Mouse (Mus musculus) left cerebral cortex, postnatal 4 days (tissue): ENCODE results near the gene Spata20. TPM values are rescaled to one million over a fixed set of nuclear protein-coding genes. Genes with fewer than 3 reads are reported as not detected.

ENCODE experiments used
- DNase-seq: peaks from one replicate; pipeline ENCODE4 v3.0.0-alpha.2; 2022
- intact Hi-C: fragments of 180-260 bp; cut with DNase I; formaldehyde crosslinking; loops from one replicate; pipeline ENCODE4 v1.15.1; 2025
- total RNA-seq, 2 experiments: library from RNA; stranded (reverse); gene quantifications; 2 replicates each; pipeline ENCODE4 v1.2.3; 2021

The Spata20 gene
- total RNA-seq, 2 experiments from 2014 or later = 2.0 to 2.4 TPM

GRCm38 (mm10) chr11:94456347-94456746 lies 29.6 kb downstream of the Spata20 start:
- DNase-seq = no peak
- intact Hi-C loops = no loop called here

- peak; percentile 54 for DNase-seq
- intact Hi-C loops = no loop called here
Measured at GRCm38 (mm10) chr11:94455161-94455820, 30.7 kb downstream of the Spata20 start.

- DNase-seq = peak; percentile 48
- intact Hi-C loops = no loop called here
Measured at GRCm38 (mm10) chr11:94454756-94455155, 31.2 kb downstream of the Spata20 start.

GRCm38 (mm10) chr11:94451091-94451773 lies 34.7 kb downstream of the Spata20 start:
- no peak for DNase-seq
- intact Hi-C loops = no loop called here

GRCm38 (mm10) chr11:94449886-94450285 lies 36.1 kb downstream of the Spata20 start:
- intact Hi-C loops = no loop called here
- no peak for DNase-seq

- intact Hi-C loops = no loop called here
- DNase-seq = no peak
Measured at GRCm38 (mm10) chr11:94449239-94449638, 36.7 kb downstream of the Spata20 start.

GRCm38 (mm10) chr11:94447017-94447416 lies 39.0 kb downstream of the Spata20 start:
- DNase-seq = no peak
- intact Hi-C loops = no loop called here

GRCm38 (mm10) chr11:94445300-94445699 lies 40.7 kb downstream of the Spata20 start:
- intact Hi-C loops = no loop called here
- no peak for DNase-seq

GRCm38 (mm10) chr11:94444829-94445228 lies 41.1 kb downstream of the Spata20 start:
- intact Hi-C loops = no loop called here

GRCm38 (mm10) chr11:94441752-94442151 lies 44.2 kb downstream of the Spata20 start:
- intact Hi-C loops = no loop called here
- DNase-seq = no peak

More at GRCm38 (mm10) chr11:94444829-94445228, 41.1 kb downstream of the Spata20 start:
- DNase-seq = no peak

- intact Hi-C loops = no loop called here
- no peak for DNase-seq
Measured at GRCm38 (mm10) chr11:94441122-94441521, 44.9 kb downstream of the Spata20 start.

- no peak for DNase-seq
- intact Hi-C loops = no loop called here
Measured at GRCm38 (mm10) chr11:94440421-94440820, 45.6 kb downstream of the Spata20 start.

GRCm38 (mm10) chr11:94429011-94429651 lies 56.8 kb downstream of the Spata20 start:
- intact Hi-C loops = no loop called here
- DNase-seq = no peak

Other genes starting within 250 kb of the Spata20 start
- gene Wfikkn2, start 240.2 kb downstream of the Spata20 start, total RNA-seq = 1 to 10 TPM; 1.0 to 1.8 TPM
- gene Gm21885, start 204.3 kb downstream of the Spata20 start, total RNA-seq = not detected
- 100 to 1,000 TPM; 147 to 151 TPM for gene Luc7l3, start 164.2 kb downstream of the Spata20 start, total RNA-seq
- gene Ankrd40, start 158.2 kb downstream of the Spata20 start, total RNA-seq = 10 to 100 TPM; 52.1 to 58.1 TPM
- gene Abcc3, start 93.2 kb downstream of the Spata20 start, total RNA-seq = 1 to 10 TPM in 1 of 2 experiments, under 1 TPM in 1; 0.70 to 1.4 TPM
- 100 to 1,000 TPM; 180 to 184 TPM for gene Cacna1g, start 12.0 kb downstream of the Spata20 start, total RNA-seq
- gene Epn3, start 13.8 kb upstream of the Spata20 start, total RNA-seq = 1 to 10 TPM; 1.3 to 1.5 TPM
- gene Mycbpap, start 35.6 kb upstream of the Spata20 start, total RNA-seq = 1 to 10 TPM in 1 of 2 experiments, under 1 TPM in 1; 0.82 to 2.2 TPM
- 10 to 100 TPM; 17.3 to 19.5 TPM for gene Rsad1, start 63.1 kb upstream of the Spata20 start, total RNA-seq
- under 1 TPM in 1 of 2 experiments, not detected in 1; 0.22 TPM for gene Chad, start 78.9 kb upstream of the Spata20 start, total RNA-seq
- gene Acsf2, start 115.7 kb upstream of the Spata20 start, total RNA-seq = 10 to 100 TPM in 1 of 2 experiments, 1 to 10 TPM in 1; 9.1 to 10.3 TPM
- 100 to 1,000 TPM; 112 to 115 TPM for gene Lrrc59, start 143.6 kb upstream of the Spata20 start, total RNA-seq
- 10 to 100 TPM; 52.5 to 52.6 TPM for gene Mrpl27, start 167.6 kb upstream of the Spata20 start, total RNA-seq
- gene Eme1, start 167.8 kb upstream of the Spata20 start, total RNA-seq = 1 to 10 TPM; 1.3 to 1.6 TPM
- gene Xylt2, start 191.3 kb upstream of the Spata20 start, total RNA-seq = 10 to 100 TPM; 16.2 to 18.7 TPM
- gene Gm11541, start 218.3 kb upstream of the Spata20 start, total RNA-seq = not detected